Comparison of ENCODE assay signal across 9 mouse cellular contexts in the genomic region with DNA sequence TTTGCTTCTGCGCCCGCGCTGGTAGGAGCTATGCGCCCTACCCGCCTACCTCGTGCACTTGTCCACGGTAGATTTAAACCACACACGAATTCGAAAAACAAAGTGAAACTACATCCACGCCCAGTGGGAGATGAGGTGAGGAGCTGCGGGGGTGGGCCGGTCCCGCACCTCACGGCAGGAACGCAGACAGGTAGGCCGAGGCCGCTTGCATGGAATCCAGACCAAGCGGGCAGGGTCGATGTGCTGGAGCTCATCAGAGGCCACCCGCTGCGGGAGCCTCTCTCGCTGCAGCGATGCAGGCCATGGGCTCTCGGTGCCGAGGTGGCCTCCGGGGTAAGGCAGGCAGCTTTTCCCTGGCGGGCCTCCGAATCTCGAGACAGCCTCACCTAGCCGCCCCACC. TPM values are rescaled to one million over a fixed set of nuclear protein-coding genes. Genes with fewer than 3 reads are reported as not detected.
DNase-seq lines count a peak whose midpoint lies in the region; ATAC-seq lines count a peak whose summit lies in the region.
"Had no signal": no experiment of that assay in that cellular context is flagged by ENCODE, and none has a peak within 500 bp of the region (broad histone marks: within the 10 kb centered on the region; RNA-seq: fewer than 3 reads in every experiment).

No protein-coding gene starts in this region.

- peak overlapping the region; percentile 90 for H3K4me2 ChIP-seq in hindbrain, embryonic 15.5 days

- H3K4me3 ChIP-seq in hindbrain, embryonic 15.5 days, result peak overlapping the region; percentile 84

- H3K9ac ChIP-seq in hindbrain, embryonic 15.5 days, result peak overlapping the region; percentile 44

- WGBS in hindbrain, embryonic 15.5 days, result under 1% methylated on average over 30 of the region's 30 CpGs

- H3K36me3 ChIP-seq in hindbrain, embryonic 15.5 days, result no peaks in the 10 kb centered on the region

- peaks cover 20% of the 10 kb centered on the region; the same call in 1 of the 2 replicates for H3K27me3 ChIP-seq in hindbrain, embryonic 15.5 days

- H3K27ac ChIP-seq in hindbrain, embryonic 15.5 days (replicated peaks), result peak overlapping the region; percentile 79; the same call in 1 of the 2 replicates

- 0 out of 2 replicates have a peak, but pooled peaks have one; percentile 2 for ATAC-seq in hindbrain, embryonic 15.5 days (ENCODE audit: low FRiP score, low read depth)

- intact Hi-C loops in gastrocnemius, postnatal 14 days (cut with DNase I; ENCODE audit: low total_unique reads), result no loop called here

- no peaks in the 10 kb centered on the region for H3K9me3 ChIP-seq in hindbrain, embryonic 15.5 days

- DNase-seq in gastrocnemius, postnatal 10 days, result peak; percentile 24
- DNase-seq in gastrocnemius, postnatal 14 days, result no peak
- peak; percentile 7 for DNase-seq in 3134 (ENCODE audit: extremely low read depth, insufficient read length, low spot score)
- DNase-seq in cerebellum, postnatal 36 days, result peak; percentile 56 to 59
- DNase-seq in mesoderm, embryonic 11.5 days (ENCODE audit: low read depth, low spot score), result peak; percentile 43
- DNase-seq in c-Kit-positive CD71-positive TER-119-positive erythroid progenitor cells, embryonic 14.5 days (ENCODE audit: low spot score), result no peak
- no peak for DNase-seq in layer of hippocampus, adult 9-10 months (ENCODE audit: low spot score)

- H3K4me1 ChIP-seq in hindbrain, embryonic 15.5 days (replicated peaks), result peaks cover 47% of the 10 kb centered on the region

RNA-seq across cellular contexts. Expression of a gene that starts 0.9 kb away (rescaled TPM):
- total RNA-seq in gastrocnemius, postnatal 10 days (2021), result under 1 TPM in 1 of 2 experiments, not detected in 1; 0.29 TPM
- under 1 TPM in 1 of 2 experiments, not detected in 1; 0.21 TPM for total RNA-seq in gastrocnemius, postnatal 14 days (2021)
- 34.4 and 37.0 TPM in 2 replicates for polyA plus RNA-seq in hindbrain, embryonic 15.5 days (2015; fragmentation: Nextera tagmentation; extraction: Ambion mirVana)
- total RNA-seq: CH12.LX had no signal

Comparison
In these comparisons a context has a peak if more than half of its experiments do, and no peak if none do; other contexts are left out.
1. DNase-seq: peak in gastrocnemius, postnatal 10 days (single experiment), 3134 (single experiment), cerebellum, postnatal 36 days (2 of 2) and mesoderm, embryonic 11.5 days (single experiment); none in gastrocnemius, postnatal 14 days (single experiment), c-Kit-positive CD71-positive TER-119-positive erythroid progenitor cells, embryonic 14.5 days (single experiment) and layer of hippocampus, adult 9-10 months (single experiment).